Mouse (Mus musculus): ENCODE measurements around the gene Pim3. TPM values are rescaled to one million over a fixed set of nuclear protein-coding genes. Genes with fewer than 3 reads are reported as not detected.

Pim3 gene
- polyA plus RNA-seq, 1 experiment from 2014 or later, result 70.3 TPM

- Histone ChIP-seq H3K9ac (no peak overlapping the region), H3K4me1 (peaks cover 5% of the 10 kb centered on the region), H3K4me3 (no peak overlapping the region), H3K27ac (no peak overlapping the region), H3K4me2 (no peak overlapping the region), H3K9me3 (no peaks in the 10 kb centered on the region), H3K36me3 (no peaks in the 10 kb centered on the region), H3K27me3 (no peaks in the 10 kb centered on the region)
- no peak for ATAC-seq (ENCODE audit: borderline replicate concordance, extremely low read depth, low FRiP score, low TSS enrichment)
- WGBS, result 79% methylated on average over 6 of the region's 6 CpGs
Observed at GRCm38 (mm10) chr15:88874477-88874876, 12.5 kb downstream of the Pim3 start.

DNA sequence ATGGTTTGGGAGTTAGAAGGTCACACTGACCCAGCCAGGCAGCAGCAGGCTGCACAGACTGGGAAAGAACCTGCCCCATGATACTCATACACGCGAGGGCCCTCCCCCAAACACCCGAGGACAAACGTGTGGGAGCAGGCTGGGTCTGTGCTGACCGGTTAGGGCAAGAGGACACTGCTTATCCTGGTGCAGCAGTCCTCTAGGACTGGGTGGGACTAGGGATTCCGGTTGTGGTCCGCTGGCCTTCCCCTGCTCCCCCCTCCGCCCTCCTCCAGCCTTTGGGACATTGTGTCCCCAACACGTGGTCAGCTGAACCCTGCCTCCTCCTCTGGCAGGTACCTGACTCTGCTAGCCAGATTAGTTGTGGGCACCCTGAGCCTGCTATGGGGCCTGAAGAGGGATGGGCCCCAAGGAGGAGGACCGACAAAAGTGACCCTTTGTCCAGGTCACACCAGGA, 13.7 kb downstream of the Pim3 start:
- 27% methylated on average over 10 of the region's 10 CpGs for WGBS
- ATAC-seq (ENCODE audit: borderline replicate concordance, extremely low read depth, low FRiP score, low TSS enrichment), result peak; percentile 24; the same call in 1 of the 2 replicates
- Histone ChIP-seq H3K4me1 (peaks cover 5% of the 10 kb centered on the region), H3K27me3 (no peaks in the 10 kb centered on the region), H3K27ac (no peak overlapping the region), H3K4me3 (no peak overlapping the region), H3K4me2 (no peak overlapping the region), H3K9ac (no peak overlapping the region), H3K36me3 (no peaks in the 10 kb centered on the region), H3K9me3 (no peaks in the 10 kb centered on the region)

DNA sequence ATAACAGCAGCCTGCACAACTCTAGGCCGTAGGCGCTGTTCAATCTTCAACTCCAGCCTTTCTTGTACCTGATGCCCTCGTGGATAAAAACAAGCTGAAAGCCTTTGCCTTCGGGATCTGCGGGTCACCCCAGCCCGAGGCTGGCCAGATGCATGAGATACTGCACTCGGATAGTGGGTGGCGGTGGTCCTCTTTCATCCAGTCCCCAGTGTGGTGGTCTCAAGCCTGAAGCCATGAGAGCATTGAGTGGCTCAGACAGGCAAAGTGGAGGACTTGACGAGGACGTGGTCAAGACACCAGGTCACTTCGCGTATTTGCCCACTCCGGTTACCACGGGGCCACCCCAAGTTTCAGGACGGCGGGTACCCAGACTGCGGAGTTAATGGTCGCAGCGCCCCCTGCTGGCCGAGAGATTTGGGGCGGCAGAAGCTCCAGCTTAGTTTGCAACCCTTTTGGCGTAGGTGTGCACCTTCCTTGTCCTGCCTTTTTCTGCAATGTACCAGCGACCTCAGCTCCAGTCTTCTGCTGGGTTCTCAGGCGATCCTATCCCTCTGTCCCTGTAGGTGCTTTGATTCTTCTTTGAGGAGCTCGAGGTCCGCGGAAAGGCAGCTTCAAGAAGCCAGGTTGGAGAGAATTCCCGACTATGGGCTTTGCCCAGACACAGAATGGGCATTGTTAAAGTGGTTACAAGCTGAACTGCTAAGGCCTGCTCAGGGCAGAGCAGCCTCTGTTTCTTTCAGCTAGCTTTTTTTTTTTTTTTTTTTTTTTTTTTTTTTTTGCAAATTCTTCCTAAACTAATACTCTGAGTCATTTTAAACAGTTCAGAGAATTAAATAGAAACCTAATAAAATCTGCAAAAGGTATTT, 14.4 kb downstream of the Pim3 start:
- no peak overlapping the region for H3K4me3 ChIP-seq
- no peak overlapping the region for H3K27ac ChIP-seq
- ATAC-seq (ENCODE audit: borderline replicate concordance, extremely low read depth, low FRiP score, low TSS enrichment), result peak; percentile 56; the same call in 1 of the 2 replicates
- no peaks in the 10 kb centered on the region for H3K9me3 ChIP-seq
- H3K27me3 ChIP-seq, result no peaks in the 10 kb centered on the region
- H3K4me2 ChIP-seq, result peak overlapping the region; percentile 34
- H3K36me3 ChIP-seq, result no peaks in the 10 kb centered on the region
- 13% methylated on average over 28 of the region's 28 CpGs for WGBS
- H3K4me1 ChIP-seq, result peaks cover 5% of the 10 kb centered on the region
- no peak overlapping the region for H3K9ac ChIP-seq

DNA sequence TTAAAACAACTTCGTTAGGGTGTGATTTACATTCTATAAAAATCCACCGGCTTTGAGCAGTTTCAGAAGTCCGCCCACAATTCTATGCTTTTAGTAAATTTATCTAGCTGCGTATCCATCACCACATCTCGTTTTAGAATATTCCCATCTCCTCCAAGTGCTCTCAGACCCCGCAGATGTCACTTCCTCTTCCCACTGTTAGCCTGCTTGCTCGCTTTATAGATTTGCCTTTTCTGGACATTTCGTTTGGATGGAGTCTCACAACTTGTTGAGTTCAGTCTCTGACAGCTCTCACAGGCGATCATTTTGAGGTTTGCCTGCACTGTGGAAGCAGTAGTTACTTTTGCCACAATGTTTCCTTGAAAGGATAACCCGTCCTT, 15.0 kb downstream of the Pim3 start:
- Histone ChIP-seq H3K27me3 (no peaks in the 10 kb centered on the region), H3K4me2 (no peak overlapping the region)
- no peak for ATAC-seq (ENCODE audit: borderline replicate concordance, extremely low read depth, low FRiP score, low TSS enrichment)

DNA sequence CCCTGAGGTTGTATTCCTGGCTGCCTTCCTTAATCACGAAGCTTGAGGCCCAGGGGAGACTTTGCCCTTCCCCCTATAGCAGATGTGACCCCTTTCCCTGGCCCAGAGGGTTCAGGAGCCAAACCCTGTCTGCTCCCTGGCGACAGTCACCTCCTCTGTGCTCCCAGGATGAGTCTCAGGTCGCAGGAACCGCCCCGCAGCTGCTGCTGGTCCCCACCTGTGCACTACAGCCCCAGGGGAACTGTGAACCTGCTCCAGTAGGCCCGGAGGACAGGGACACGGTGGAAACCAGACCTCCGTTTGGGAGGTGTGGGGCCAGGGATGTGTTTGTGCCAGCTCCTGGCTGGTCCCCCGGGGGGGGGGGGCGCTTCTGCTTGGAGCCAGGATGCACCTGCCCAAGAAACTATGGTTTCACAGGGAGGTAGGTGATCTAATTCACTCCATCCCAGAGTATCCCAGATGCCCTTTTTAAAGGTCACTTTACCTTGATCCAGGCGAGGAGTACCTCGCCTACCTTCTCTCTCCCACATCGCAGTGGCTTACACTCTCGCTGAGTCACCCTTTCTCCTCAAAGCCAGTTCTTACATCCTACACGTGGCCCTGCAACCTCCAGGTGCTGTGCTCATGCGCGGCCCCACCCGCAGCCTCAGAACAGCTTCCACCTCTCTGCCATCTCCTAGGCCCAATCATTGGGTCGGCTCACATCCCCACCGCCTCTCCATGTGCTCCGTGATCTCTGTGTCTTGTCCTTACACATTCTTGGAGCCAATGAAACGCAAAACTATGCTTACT, 19.5 kb downstream of the Pim3 start:
- 60% methylated on average over 22 of the region's 22 CpGs for WGBS
- no peak overlapping the region for H3K27ac ChIP-seq
- H3K9me3 ChIP-seq, result no peaks in the 10 kb centered on the region
- H3K36me3 ChIP-seq, result no peaks in the 10 kb centered on the region
- H3K4me1 ChIP-seq, result no peaks in the 10 kb centered on the region
- no peak overlapping the region for H3K9ac ChIP-seq
- H3K4me2 ChIP-seq, result no peak overlapping the region
- H3K4me3 ChIP-seq, result no peak overlapping the region
- no peaks in the 10 kb centered on the region for H3K27me3 ChIP-seq
- no peak for ATAC-seq (ENCODE audit: borderline replicate concordance, extremely low read depth, low FRiP score, low TSS enrichment)

More for the DNA sequence above, 15.0 kb downstream of the Pim3 start:
- Histone ChIP-seq H3K4me3 (no peak overlapping the region), H3K36me3 (no peaks in the 10 kb centered on the region), H3K27ac (no peak overlapping the region), H3K9ac (no peak overlapping the region), H3K4me1 (peaks cover 5% of the 10 kb centered on the region), H3K9me3 (no peaks in the 10 kb centered on the region)
- WGBS, result 67% methylated on average over 10 of the region's 10 CpGs

- Histone ChIP-seq H3K36me3 (no peaks in the 10 kb centered on the region), H3K9ac (no peak overlapping the region), H3K4me1 (no peaks in the 10 kb centered on the region), H3K27ac (no peak overlapping the region), H3K4me2 (no peak overlapping the region), H3K27me3 (no peaks in the 10 kb centered on the region), H3K9me3 (no peaks in the 10 kb centered on the region), H3K4me3 (no peak overlapping the region)
- no peak for ATAC-seq (ENCODE audit: borderline replicate concordance, extremely low read depth, low FRiP score, low TSS enrichment)
- WGBS, result 51% methylated on average over 4 of the region's 4 CpGs
Observed at GRCm38 (mm10) chr15:88882851-88883250, 20.9 kb downstream of the Pim3 start.

DNA sequence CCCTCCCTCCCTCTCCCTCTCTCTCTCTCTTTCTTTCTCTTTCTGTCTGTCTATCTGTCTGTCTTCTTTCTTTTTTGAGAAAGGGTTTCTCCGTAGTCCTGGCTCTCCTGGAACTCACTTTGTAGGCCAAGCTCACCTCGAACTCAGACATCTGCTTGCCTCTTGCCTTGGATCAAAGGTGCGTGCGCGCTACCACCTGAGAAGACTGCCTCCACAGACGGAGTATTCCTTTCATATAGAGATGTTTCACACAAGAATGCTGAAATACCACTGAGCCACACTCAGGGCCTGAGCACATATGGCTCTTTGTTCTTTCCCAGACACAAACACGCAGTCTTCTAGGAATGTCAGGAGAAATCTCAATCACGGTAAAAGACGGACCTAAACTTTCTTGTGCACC, 21.4 kb downstream of the Pim3 start:
- ATAC-seq (ENCODE audit: borderline replicate concordance, extremely low read depth, low FRiP score, low TSS enrichment), result no peak
- H3K4me2 ChIP-seq, result no peak overlapping the region
- no peaks in the 10 kb centered on the region for H3K9me3 ChIP-seq
- no peaks in the 10 kb centered on the region for H3K27me3 ChIP-seq
- no peak overlapping the region for H3K27ac ChIP-seq
- H3K9ac ChIP-seq, result no peak overlapping the region
- 73% methylated on average over 9 of the region's 9 CpGs for WGBS
- H3K4me3 ChIP-seq, result no peak overlapping the region
- no peaks in the 10 kb centered on the region for H3K4me1 ChIP-seq
- H3K36me3 ChIP-seq, result no peaks in the 10 kb centered on the region

DNA sequence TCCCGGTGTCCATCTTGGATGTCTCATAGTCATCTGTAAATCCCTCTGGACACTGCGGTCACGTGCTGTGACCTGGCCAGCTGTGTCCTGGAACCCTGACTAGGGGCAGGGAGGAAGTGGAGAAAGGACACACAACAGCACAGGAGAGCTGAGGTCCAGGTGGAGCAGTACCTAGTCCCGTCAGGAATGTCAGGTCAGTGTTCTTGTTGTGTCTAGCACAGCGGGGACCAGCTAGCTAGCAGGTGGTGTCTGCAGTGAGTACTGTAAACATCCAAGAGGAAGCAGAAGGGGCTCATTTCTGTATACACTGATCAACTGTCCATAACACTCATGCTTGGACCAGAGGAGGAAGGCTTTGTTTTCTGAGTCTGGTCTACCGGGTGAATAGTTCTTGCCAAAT, 23.4 kb downstream of the Pim3 start:
- no peak for ATAC-seq (ENCODE audit: borderline replicate concordance, extremely low read depth, low FRiP score, low TSS enrichment)
- Histone ChIP-seq H3K27ac (no peak overlapping the region), H3K9me3 (no peaks in the 10 kb centered on the region), H3K4me1 (peaks cover 8% of the 10 kb centered on the region; the same call in 1 of the 2 replicates), H3K36me3 (no peaks in the 10 kb centered on the region), H3K9ac (no peak overlapping the region), H3K4me2 (no peak overlapping the region), H3K4me3 (no peak overlapping the region), H3K27me3 (no peaks in the 10 kb centered on the region; the same call in 1 of the 2 replicates)
- WGBS, result 69% methylated on average over 6 of the region's 6 CpGs

- Histone ChIP-seq H3K4me1 (peaks cover 17% of the 10 kb centered on the region; the same call in 1 of the 2 replicates), H3K27ac (no peak overlapping the region), H3K9ac (no peak overlapping the region), H3K27me3 (no peaks in the 10 kb centered on the region; the same call in 1 of the 2 replicates), H3K9me3 (no peaks in the 10 kb centered on the region), H3K36me3 (no peaks in the 10 kb centered on the region), H3K4me3 (no peak overlapping the region), H3K4me2 (no peak overlapping the region)
- no peak for ATAC-seq (ENCODE audit: borderline replicate concordance, extremely low read depth, low FRiP score, low TSS enrichment)
- 74% methylated on average over 3 of the region's 3 CpGs for WGBS
Observed at GRCm38 (mm10) chr15:88889032-88889431, 27.0 kb downstream of the Pim3 start.

DNA sequence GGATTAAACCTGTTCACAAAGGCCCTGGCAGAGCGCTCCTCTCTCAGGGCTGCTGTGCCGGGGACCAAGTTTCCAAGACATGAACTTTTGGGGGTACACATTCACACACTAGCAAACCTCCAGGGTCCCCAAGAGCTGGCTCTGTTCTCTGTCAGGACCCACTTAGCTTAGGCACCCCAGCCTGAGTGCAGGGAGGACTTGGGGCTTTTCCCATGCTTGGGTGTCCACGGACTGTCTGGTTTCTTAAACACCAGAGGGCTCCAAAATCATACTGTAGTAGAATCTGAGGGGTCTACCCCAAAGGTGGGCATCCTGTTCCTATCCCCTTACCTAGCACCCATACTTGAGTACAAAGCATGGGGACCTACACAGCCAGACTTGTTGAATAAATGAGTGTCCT, 28.0 kb downstream of the Pim3 start:
- Histone ChIP-seq H3K27me3 (no peaks in the 10 kb centered on the region; the same call in 1 of the 2 replicates), H3K4me2 (peak overlapping the region; percentile 99), H3K36me3 (no peaks in the 10 kb centered on the region), H3K4me3 (no peak overlapping the region), H3K9ac (no peak overlapping the region), H3K4me1 (peaks cover 17% of the 10 kb centered on the region; the same call in 1 of the 2 replicates), H3K27ac (no peak overlapping the region), H3K9me3 (no peaks in the 10 kb centered on the region)
- no peak for ATAC-seq (ENCODE audit: borderline replicate concordance, extremely low read depth, low FRiP score, low TSS enrichment)
- WGBS, result 84% methylated on average over 3 of the region's 3 CpGs

DNA sequence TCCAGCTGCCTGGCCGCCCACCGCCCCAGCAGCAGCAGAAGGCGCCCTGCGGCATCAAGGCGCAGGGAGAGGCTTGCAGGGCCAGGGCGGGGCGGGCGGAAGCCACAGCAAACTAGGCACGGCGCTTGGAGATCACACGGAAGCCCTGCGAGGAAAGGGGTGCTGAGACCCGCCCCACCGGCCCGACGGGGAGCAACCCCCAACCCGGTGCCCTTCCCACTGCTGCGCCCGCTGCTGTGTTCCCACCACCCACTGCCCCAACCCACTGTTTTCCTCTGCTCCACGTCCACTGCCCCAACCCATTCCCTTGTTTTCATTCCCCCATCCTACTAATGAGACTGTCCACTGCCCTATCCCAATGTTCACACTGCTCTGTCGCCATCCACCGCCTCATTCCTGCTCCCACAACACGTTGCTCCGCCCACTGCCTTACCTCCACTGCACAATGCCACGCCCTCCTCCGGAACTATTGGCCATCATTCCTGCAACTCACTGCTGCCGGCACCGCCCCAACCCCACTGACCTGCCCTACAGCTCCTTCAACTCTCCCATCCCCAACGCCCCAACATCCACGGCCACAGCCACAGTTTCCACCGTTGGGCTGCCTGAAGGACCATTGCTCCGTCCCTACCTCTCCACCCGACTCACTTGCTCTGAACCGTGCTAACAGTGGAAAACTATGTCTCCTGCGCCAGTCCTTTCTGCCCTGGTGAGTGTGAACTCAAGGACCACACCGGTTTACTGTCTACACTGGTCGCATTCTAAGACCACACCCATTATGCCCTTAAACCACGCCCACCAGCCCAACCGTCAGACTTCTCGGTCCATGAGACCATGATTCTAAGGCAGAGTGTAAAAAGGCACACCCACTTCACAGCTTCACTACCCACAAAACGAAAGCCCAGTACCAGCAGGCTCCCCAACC, 29.0 kb downstream of the Pim3 start:
- Histone ChIP-seq H3K36me3 (no peaks in the 10 kb centered on the region), H3K4me3 (peak overlapping the region; percentile 53), H3K4me2 (peak overlapping the region; percentile 99), H3K4me1 (peaks cover 17% of the 10 kb centered on the region; the same call in 1 of the 2 replicates), H3K9ac (peak overlapping the region; percentile 52), H3K27ac (no peak overlapping the region), H3K27me3 (no peaks in the 10 kb centered on the region; the same call in 1 of the 2 replicates), H3K9me3 (no peaks in the 10 kb centered on the region)
- WGBS, result 2% methylated on average over 34 of the region's 41 CpGs
- peak; percentile 88 for ATAC-seq (ENCODE audit: borderline replicate concordance, extremely low read depth, low FRiP score, low TSS enrichment)

Data from lung, embryonic 15.5 days (tissue).